Mouse (Mus musculus) hindbrain, embryonic 12.5 days (tissue): ENCODE data around the gene Lhx4. TPM values are rescaled to one million over a fixed set of nuclear protein-coding genes. Genes with fewer than 3 reads are reported as not detected.

ENCODE experiments used
- ATAC-seq: fragments of 200-750 bp; cut with Nextera tagmentation; 2 replicates; pipeline ENCODE4 v1.8.0; 2017; ENCODE audit warnings: moderate TSS enrichment; ENCODE audit not compliant: low FRiP score
- H3K27ac ChIP-seq: fragments of 300-500 bp; sonication (generic); 2 replicates; pipeline ENCODE4 v1.5.1; 2016; ENCODE audit warnings: mild to moderate bottlenecking
- H3K27me3 ChIP-seq: fragments of 300-500 bp; sonication (generic); 2 replicates; pipeline ENCODE4 v1.6.1; 2016; ENCODE audit warnings: mild to moderate bottlenecking
- H3K36me3 ChIP-seq: fragments of 300-500 bp; sonication (generic); 2 replicates; pipeline ENCODE4 v1.6.1; 2016; ENCODE audit warnings: mild to moderate bottlenecking
- H3K4me1 ChIP-seq: fragments of 300-500 bp; sonication (generic); 2 replicates; pipeline ENCODE4 v1.6.1; 2016
- H3K4me2 ChIP-seq: fragments of 300-500 bp; sonication (generic); replicated peaks from 2 replicates; pipeline ENCODE4 v1.6.1; 2016; ENCODE audit warnings: mild to moderate bottlenecking
- H3K4me3 ChIP-seq: fragments of 300-500 bp; sonication (generic); 2 replicates; pipeline ENCODE4 v1.5.1; 2016; ENCODE audit warnings: mild to moderate bottlenecking
- H3K9ac ChIP-seq: fragments of 300-500 bp; sonication (generic); 2 replicates; pipeline ENCODE4 v1.6.1; 2016; ENCODE audit warnings: mild to moderate bottlenecking, moderate library complexity
- H3K9me3 ChIP-seq: fragments of 300-500 bp; sonication (generic); replicated peaks from 2 replicates; pipeline ENCODE4 v1.6.1; 2016; ENCODE audit warnings: mild to moderate bottlenecking
- WGBS: fragments of 180-500 bp; shearing (Covaris S2); methylation state at CpG from one replicate; pipeline ENCODE4 v1.1.7; 2016; 5-methylcytosine and 5-hydroxymethylcytosine counted together
- polyA plus RNA-seq: library from polyadenylated mRNA; unstranded; fragments of >200 nt; fragmentation: Nextera tagmentation; extraction: Ambion mirVana; gene quantifications from 2 replicates; pipeline ENCODE4 v1.2.1, GENCODE M21; 2016

Lhx4 gene
- polyA plus RNA-seq, 1 experiment from 2014 or later: 8.6 TPM

DNA sequence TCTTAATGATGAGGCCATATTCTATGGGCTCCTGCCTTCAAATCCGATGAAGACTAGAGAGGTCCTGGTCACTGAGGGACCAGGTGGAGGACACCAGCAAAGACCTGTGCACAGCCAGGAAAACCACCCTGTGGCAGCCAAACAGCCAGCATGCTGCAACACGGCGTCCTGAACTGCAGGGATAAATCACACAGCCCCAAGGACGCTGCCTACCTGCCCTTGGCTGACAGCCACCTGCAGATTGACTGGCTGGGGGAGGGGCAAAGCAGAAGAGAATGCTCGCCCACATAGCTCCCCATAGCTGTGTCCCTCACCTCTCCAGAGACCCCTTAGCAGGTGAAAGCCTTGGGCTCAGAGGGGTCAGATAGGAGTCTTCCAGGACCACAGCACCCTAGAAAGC is 31.5 kb downstream of the Lhx4 start:
- ATAC-seq: no peak
- WGBS: 63% methylated on average over 5 of the region's 5 CpGs

GRCm38 (mm10) chr1:155718851-155719250 is 32.6 kb downstream of the Lhx4 start:
- Histone ChIP-seq H3K27ac (no peak overlapping the region), H3K27me3 (peaks cover 55% of the 10 kb centered on the region), H3K36me3 (no peaks in the 10 kb centered on the region), H3K4me1 (peaks cover 7% of the 10 kb centered on the region; the same call in 1 of the 2 replicates), H3K4me3 (no peak overlapping the region), H3K9me3 (no peaks in the 10 kb centered on the region), H3K9ac (no peak overlapping the region), H3K4me2 (no peak overlapping the region)
- ATAC-seq: no peak
- WGBS: 53% methylated on average over 3 of the region's 3 CpGs

More for the DNA sequence above, 31.5 kb downstream of the Lhx4 start:
- Histone ChIP-seq H3K9ac (no peak overlapping the region), H3K4me1 (peaks cover 7% of the 10 kb centered on the region; the same call in 1 of the 2 replicates), H3K4me2 (no peak overlapping the region), H3K9me3 (no peaks in the 10 kb centered on the region), H3K27me3 (peaks cover 66% of the 10 kb centered on the region), H3K36me3 (no peaks in the 10 kb centered on the region), H3K27ac (no peak overlapping the region), H3K4me3 (no peak overlapping the region)

DNA sequence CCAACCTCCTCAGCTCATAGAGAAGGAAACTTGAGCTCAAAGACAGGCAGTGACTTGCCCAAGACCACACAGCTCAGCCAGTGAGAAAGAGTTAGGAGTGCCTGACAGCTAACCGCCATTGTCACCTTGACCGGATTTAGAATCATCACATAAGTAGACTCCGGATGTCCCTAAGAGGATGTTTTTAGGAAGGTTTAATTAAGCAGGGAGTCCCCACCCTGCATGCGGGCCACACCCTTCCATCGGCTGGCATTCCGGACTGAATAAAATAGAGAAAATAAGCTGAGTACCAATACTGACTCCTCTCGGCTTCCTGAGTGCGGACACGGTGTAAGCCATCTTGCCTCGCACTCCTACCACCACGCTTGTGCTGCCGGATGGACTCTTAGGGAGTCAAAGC is 34.2 kb downstream of the Lhx4 start:
- Histone ChIP-seq H3K4me1 (peaks cover 10% of the 10 kb centered on the region; the same call in 1 of the 2 replicates), H3K9ac (no peak overlapping the region), H3K27me3 (peaks cover 46% of the 10 kb centered on the region), H3K4me2 (no peak overlapping the region), H3K4me3 (no peak overlapping the region), H3K36me3 (no peaks in the 10 kb centered on the region), H3K27ac (no peak overlapping the region), H3K9me3 (no peaks in the 10 kb centered on the region)
- WGBS: 92% methylated on average over 12 of the region's 12 CpGs
- no peak for ATAC-seq

DNA sequence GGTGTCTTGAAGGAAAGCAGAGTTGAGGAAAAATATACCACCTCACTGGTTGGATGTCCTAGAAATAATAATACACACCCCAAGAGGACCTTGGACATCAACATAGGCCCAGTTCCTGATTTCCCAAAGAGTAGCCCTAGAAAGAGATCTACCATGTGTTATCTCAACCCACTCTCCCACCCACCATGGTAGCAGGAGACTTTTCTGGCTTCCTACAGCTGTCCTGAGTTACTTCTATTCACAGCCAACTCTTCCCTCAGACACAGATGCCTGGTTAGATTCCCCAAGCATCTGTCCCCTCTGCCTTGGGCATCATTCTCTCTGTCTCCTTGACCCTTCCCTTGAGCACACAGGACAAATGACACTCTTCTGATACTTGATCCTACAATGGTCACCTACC is 36.1 kb downstream of the Lhx4 start:
- peaks cover 29% of the 10 kb centered on the region for H3K27me3 ChIP-seq
- H3K4me1 ChIP-seq: peaks cover 8% of the 10 kb centered on the region; the same call in 1 of the 2 replicates
- H3K27ac ChIP-seq: no peak overlapping the region
- ATAC-seq: no peak
- no peaks in the 10 kb centered on the region for H3K9me3 ChIP-seq
- no peak overlapping the region for H3K9ac ChIP-seq
- no peak overlapping the region for H3K4me2 ChIP-seq
- H3K36me3 ChIP-seq: no peaks in the 10 kb centered on the region
- no peak overlapping the region for H3K4me3 ChIP-seq

- Histone ChIP-seq H3K4me2 (no peak overlapping the region), H3K36me3 (no peaks in the 10 kb centered on the region), H3K9ac (no peak overlapping the region), H3K4me3 (no peak overlapping the region), H3K4me1 (peaks cover 4% of the 10 kb centered on the region; the same call in 1 of the 2 replicates), H3K9me3 (no peaks in the 10 kb centered on the region), H3K27ac (no peak overlapping the region), H3K27me3 (peaks cover 13% of the 10 kb centered on the region)
- ATAC-seq: no peak
- 54% methylated on average over 2 of the region's 2 CpGs for WGBS
Measured at GRCm38 (mm10) chr1:155713306-155713705, 38.2 kb downstream of the Lhx4 start.

DNA sequence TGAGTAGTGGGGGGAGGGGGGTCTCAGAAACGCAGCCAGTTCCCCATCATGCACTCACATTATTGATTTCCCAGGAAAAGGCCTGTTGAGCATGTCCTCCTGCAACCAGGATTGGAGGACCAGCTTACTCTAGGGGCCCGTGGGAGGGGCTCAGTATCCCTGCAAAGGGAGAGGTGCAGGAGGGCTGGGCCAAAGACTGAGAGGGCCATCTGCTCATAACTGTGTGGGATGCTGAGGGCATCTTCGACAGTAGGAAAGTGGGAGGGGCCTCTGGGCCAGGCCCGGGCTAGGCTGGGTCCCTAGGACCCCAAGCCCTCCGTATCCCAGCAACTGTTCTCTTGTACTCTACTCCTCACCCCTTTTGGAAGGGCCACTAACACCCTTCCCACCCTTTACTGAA is 47.3 kb downstream of the Lhx4 start:
- peak; percentile 80 for ATAC-seq
- WGBS: 44% methylated on average over 5 of the region's 5 CpGs
- H3K36me3 ChIP-seq: no peaks in the 10 kb centered on the region

DNA sequence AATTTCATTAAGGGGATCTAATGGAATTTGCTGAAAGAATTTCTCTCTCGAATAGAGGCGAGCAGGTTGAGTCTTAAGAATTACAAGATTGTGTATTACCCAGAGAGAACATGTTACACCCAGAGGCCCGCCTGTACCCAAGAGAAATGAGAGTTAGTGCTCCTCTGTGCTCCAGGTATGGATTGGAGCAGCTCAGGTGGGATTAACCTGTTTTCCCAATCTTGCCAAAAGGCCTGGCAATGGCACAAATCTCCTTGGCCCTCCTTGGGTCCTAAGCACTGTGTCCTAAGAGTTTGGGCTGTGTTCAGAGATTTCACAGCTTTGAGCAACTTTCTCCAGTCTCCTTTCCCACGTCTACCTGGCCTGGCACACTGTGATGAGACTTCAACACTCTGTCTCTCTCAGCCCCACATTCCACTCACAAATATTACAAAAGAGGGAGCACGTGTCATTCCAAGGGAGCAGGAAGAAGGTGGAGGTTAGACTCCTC is 48.2 kb downstream of the Lhx4 start:
- Histone ChIP-seq H3K4me3 (no peak overlapping the region), H3K4me2 (no peak overlapping the region), H3K9me3 (no peaks in the 10 kb centered on the region), H3K9ac (no peak overlapping the region), H3K36me3 (no peaks in the 10 kb centered on the region), H3K27ac (no peak overlapping the region), H3K4me1 (peaks cover 7% of the 10 kb centered on the region; the same call in 1 of the 2 replicates), H3K27me3 (0 out of 2 replicates have a peak, but pooled peaks cover 3% of the 10 kb centered on the region)
- 86% methylated on average over 5 of the region's 5 CpGs for WGBS
- no peak for ATAC-seq

More for the DNA sequence above, 47.3 kb downstream of the Lhx4 start:
- 0 out of 2 replicates have a peak, but pooled peaks cover 5% of the 10 kb centered on the region for H3K4me1 ChIP-seq
- no peak overlapping the region for H3K4me2 ChIP-seq
- H3K9me3 ChIP-seq: no peaks in the 10 kb centered on the region
- H3K27me3 ChIP-seq: 0 out of 2 replicates have a peak, but pooled peaks cover 3% of the 10 kb centered on the region
- no peak overlapping the region for H3K9ac ChIP-seq
- H3K4me3 ChIP-seq: no peak overlapping the region
- H3K27ac ChIP-seq: no peak overlapping the region

GRCm38 (mm10) chr1:155700886-155701285 is 50.6 kb downstream of the Lhx4 start:
- H3K4me2 ChIP-seq: no peak overlapping the region
- H3K4me3 ChIP-seq: no peak overlapping the region
- no peak for ATAC-seq
- H3K27me3 ChIP-seq: 0 out of 2 replicates have a peak, but pooled peaks cover 3% of the 10 kb centered on the region
- H3K36me3 ChIP-seq: no peaks in the 10 kb centered on the region
- H3K9me3 ChIP-seq: no peaks in the 10 kb centered on the region
- no peak overlapping the region for H3K9ac ChIP-seq
- peaks cover 8% of the 10 kb centered on the region; the same call in 1 of the 2 replicates for H3K4me1 ChIP-seq
- H3K27ac ChIP-seq: no peak overlapping the region

GRCm38 (mm10) chr1:155698373-155699159 is 52.9 kb downstream of the Lhx4 start:
- ATAC-seq: no peak
- peaks cover 3% of the 10 kb centered on the region; the same call in 1 of the 2 replicates for H3K4me1 ChIP-seq
- H3K4me3 ChIP-seq: no peak overlapping the region
- H3K4me2 ChIP-seq: no peak overlapping the region
- H3K36me3 ChIP-seq: no peaks in the 10 kb centered on the region
- H3K9ac ChIP-seq: no peak overlapping the region
- no peak overlapping the region for H3K27ac ChIP-seq
- WGBS: 65% methylated on average over 17 of the region's 17 CpGs
- H3K27me3 ChIP-seq: no peaks in the 10 kb centered on the region
- no peaks in the 10 kb centered on the region for H3K9me3 ChIP-seq

DNA sequence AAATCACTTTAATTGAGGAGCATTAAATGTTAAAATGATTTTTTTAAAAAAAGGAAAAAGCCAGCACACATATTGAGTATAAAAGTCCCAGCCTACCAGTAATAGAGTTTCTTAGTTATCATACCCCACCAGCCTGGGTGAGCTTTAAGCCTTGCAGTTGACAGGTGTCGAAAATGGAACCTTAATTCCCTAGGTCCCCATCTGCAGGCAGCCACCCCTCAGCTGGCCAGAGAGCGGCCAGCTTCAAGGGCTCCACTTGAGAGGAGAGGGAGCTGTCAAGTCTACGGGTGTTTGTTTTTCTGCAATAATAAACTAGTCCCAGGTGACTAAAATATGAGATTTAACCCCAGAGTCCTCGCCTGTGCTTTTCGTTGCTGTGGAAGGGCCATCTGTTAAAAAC is 58.0 kb downstream of the Lhx4 start:
- Histone ChIP-seq H3K4me3 (no peak overlapping the region), H3K9me3 (no peaks in the 10 kb centered on the region), H3K9ac (no peak overlapping the region), H3K4me2 (no peak overlapping the region), H3K4me1 (peaks cover 6% of the 10 kb centered on the region; the same call in 1 of the 2 replicates), H3K27ac (no peak overlapping the region), H3K27me3 (no peaks in the 10 kb centered on the region), H3K36me3 (no peaks in the 10 kb centered on the region)
- no peak for ATAC-seq
- 52% methylated on average over 5 of the region's 5 CpGs for WGBS

DNA sequence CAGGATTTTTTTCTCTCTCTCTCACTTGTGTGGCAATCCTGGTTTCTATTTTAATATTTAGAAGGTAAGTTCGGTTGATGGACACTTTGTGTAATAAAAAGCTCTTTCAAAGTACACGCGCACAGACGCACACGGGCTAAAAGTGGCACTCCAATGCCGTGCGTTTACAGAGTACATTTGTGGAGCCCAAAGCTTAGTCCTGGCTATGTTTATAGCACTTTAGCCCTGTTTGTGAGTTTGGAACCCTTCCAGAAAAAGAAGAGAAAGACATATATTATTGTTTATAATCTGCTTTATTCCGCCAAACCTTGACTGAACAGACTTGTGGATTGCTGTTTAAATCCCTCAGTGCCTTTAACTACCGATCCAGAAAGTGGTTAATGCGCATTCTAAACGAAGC is 58.5 kb downstream of the Lhx4 start:
- no peaks in the 10 kb centered on the region for H3K36me3 ChIP-seq
- H3K4me3 ChIP-seq: no peak overlapping the region
- 81% methylated on average over 11 of the region's 11 CpGs for WGBS
- H3K9me3 ChIP-seq: no peaks in the 10 kb centered on the region
- no peaks in the 10 kb centered on the region for H3K27me3 ChIP-seq
- no peak overlapping the region for H3K4me2 ChIP-seq
- no peak overlapping the region for H3K27ac ChIP-seq
- no peak overlapping the region for H3K9ac ChIP-seq
- ATAC-seq: no peak
- peaks cover 3% of the 10 kb centered on the region; the same call in 1 of the 2 replicates for H3K4me1 ChIP-seq

- no peaks in the 10 kb centered on the region for H3K9me3 ChIP-seq
- H3K4me1 ChIP-seq: peaks cover 3% of the 10 kb centered on the region; the same call in 1 of the 2 replicates
- no peak overlapping the region for H3K4me3 ChIP-seq
- H3K4me2 ChIP-seq: no peak overlapping the region
- ATAC-seq: no peak
- WGBS: 90% methylated on average over 6 of the region's 6 CpGs
- H3K36me3 ChIP-seq: no peaks in the 10 kb centered on the region
- H3K27ac ChIP-seq: no peak overlapping the region
- no peak overlapping the region for H3K9ac ChIP-seq
- H3K27me3 ChIP-seq: no peaks in the 10 kb centered on the region
Measured at GRCm38 (mm10) chr1:155692230-155692629, 59.3 kb downstream of the Lhx4 start.

GRCm38 (mm10) chr1:155689558-155689957 is 61.9 kb downstream of the Lhx4 start:
- 76% methylated on average over 5 of the region's 5 CpGs for WGBS

More at GRCm38 (mm10) chr1:155689558-155689957, 61.9 kb downstream of the Lhx4 start:
- no peaks in the 10 kb centered on the region for H3K9me3 ChIP-seq
- no peak overlapping the region for H3K27ac ChIP-seq
- no peak overlapping the region for H3K9ac ChIP-seq
- peaks cover 6% of the 10 kb centered on the region; the same call in 1 of the 2 replicates for H3K4me1 ChIP-seq
- H3K36me3 ChIP-seq: no peaks in the 10 kb centered on the region
- no peaks in the 10 kb centered on the region for H3K27me3 ChIP-seq
- H3K4me2 ChIP-seq: no peak overlapping the region
- H3K4me3 ChIP-seq: no peak overlapping the region
- ATAC-seq: no peak
